Mouse (Mus musculus) thymus, postnatal 10 days (tissue): Measurements from ENCODE around the gene Thap3.

Experiments
- DNase-seq, 2 experiments: peaks; one replicate each; pipeline ENCODE4 v3.0.0; 2021; ENCODE audit warnings: low spot score in 2 of 2

Thap3 gene

GRCm38 (mm10) chr4:151933505-151934214 lies 55.1 kb downstream of the Thap3 start, which contains the start of gene Dnajc11:
Gene Dnajc11 (plus strand): TSS chr4:151933691.
- DNase-seq = peak; percentile 88 to 95
